Comparison of ENCODE assay signal across 28 mouse cellular contexts in genomic region chr1:114835926-114836325, GRCm38 (mm10).
"Had no signal": no experiment of that assay in that cellular context is flagged by ENCODE, and none has a peak within 500 bp of the region (broad histone marks: within the 10 kb centered on the region; RNA-seq: fewer than 3 reads in every experiment).

No protein-coding gene starts in this region.

- DNase-seq: cerebellum, adult 2 months; cerebellum, adult 8-10 months; cerebellum, adult 9-10 months; cerebellum, adult 9-11 months; cerebellum, postnatal 10 days; cerebellum, postnatal 14 days; cerebellum, postnatal 25 days; cerebellum, postnatal 36 days; embryo, embryonic 11 days; forebrain, postnatal 0 days; gastrocnemius, adult 2 months; gastrocnemius, postnatal 10 days; gastrocnemius, postnatal 14 days; gastrocnemius, postnatal 25 days; gastrocnemius, postnatal 36 days; heart, adult 11 months; heart, adult 18-20 months had no signal

- H3K4me1 ChIP-seq: embryonic facial prominence, embryonic 10.5 days; embryonic facial prominence, embryonic 12.5 days; embryonic facial prominence, embryonic 13.5 days; embryonic facial prominence, embryonic 15.5 days; forebrain, embryonic 10.5 days; forebrain, embryonic 12.5 days; forebrain, embryonic 13.5 days; forebrain, embryonic 15.5 days had no signal

- H3K9ac ChIP-seq: embryonic facial prominence, embryonic 12.5 days; embryonic facial prominence, embryonic 13.5 days; embryonic facial prominence, embryonic 15.5 days; forebrain, embryonic 12.5 days; forebrain, embryonic 13.5 days; forebrain, embryonic 15.5 days; forebrain, postnatal 0 days had no signal

- H3K4me3 ChIP-seq: embryonic facial prominence, embryonic 10.5 days; embryonic facial prominence, embryonic 12.5 days; embryonic facial prominence, embryonic 13.5 days; embryonic facial prominence, embryonic 15.5 days; erythroblast, embryonic 14.5 days; forebrain, embryonic 10.5 days; forebrain, embryonic 12.5 days; forebrain, embryonic 13.5 days; forebrain, embryonic 15.5 days; gastrocnemius, adult 2 months had no signal

- H3K9me3 ChIP-seq: embryonic facial prominence, embryonic 10.5 days; embryonic facial prominence, embryonic 12.5 days; embryonic facial prominence, embryonic 13.5 days; embryonic facial prominence, embryonic 15.5 days; forebrain, embryonic 10.5 days; forebrain, embryonic 12.5 days; forebrain, embryonic 13.5 days; forebrain, embryonic 15.5 days had no signal

- H3K27ac ChIP-seq: embryonic facial prominence, embryonic 10.5 days; embryonic facial prominence, embryonic 12.5 days; embryonic facial prominence, embryonic 13.5 days; embryonic facial prominence, embryonic 15.5 days; forebrain, embryonic 10.5 days; forebrain, embryonic 12.5 days; forebrain, embryonic 13.5 days; forebrain, embryonic 15.5 days; gastrocnemius, adult 2 months had no signal

- H3K36me3 ChIP-seq: embryonic facial prominence, embryonic 10.5 days; embryonic facial prominence, embryonic 12.5 days; embryonic facial prominence, embryonic 13.5 days; embryonic facial prominence, embryonic 15.5 days; forebrain, embryonic 10.5 days; forebrain, embryonic 12.5 days; forebrain, embryonic 15.5 days had no signal

- ATAC-seq: forebrain, embryonic 13.5 days; forebrain, embryonic 14.5 days; forebrain, embryonic 15.5 days; forebrain, embryonic 16.5 days; forebrain, postnatal 0 days had no signal

- H3K4me2 ChIP-seq: embryonic facial prominence, embryonic 12.5 days; embryonic facial prominence, embryonic 13.5 days; embryonic facial prominence, embryonic 15.5 days; forebrain, embryonic 12.5 days; forebrain, embryonic 13.5 days; forebrain, embryonic 15.5 days had no signal

- H3K27me3 ChIP-seq: embryonic facial prominence, embryonic 12.5 days; embryonic facial prominence, embryonic 13.5 days; embryonic facial prominence, embryonic 15.5 days; forebrain, embryonic 12.5 days; forebrain, embryonic 13.5 days; forebrain, embryonic 15.5 days had no signal
